Mouse (Mus musculus) CH12.LX (cell line): Measurements from ENCODE around the gene Tmx1. TPM values are rescaled to one million over a fixed set of nuclear protein-coding genes. Genes with fewer than 3 reads are reported as not detected.

Source experiments
- DNase-seq: peaks from one replicate; pipeline ENCODE4 v3.0.0-alpha.2; 2013; ENCODE audit errors: extremely low read depth
- H3K27ac ChIP-seq: 2 replicates; pipeline ENCODE4 v1.5.1; 2012; ENCODE audit warnings: low read depth, mild to moderate bottlenecking, control low read depth, moderate library complexity; ENCODE audit not compliant: insufficient read depth
- H3K27me3 ChIP-seq: replicated peaks from 2 replicates; pipeline ENCODE3; 2012; ENCODE audit warnings: inconsistent platforms
- H3K36me3 ChIP-seq, 2 experiments: replicated peaks in 1 of 2; 2 replicates each; pipeline versions ENCODE3 to v1.6.1; 2012; ENCODE audit warnings: inconsistent platforms in 1 of 2, low read length in 1 of 2, mild to moderate bottlenecking in 1 of 2, mixed read lengths in 1 of 2, moderate library complexity in 1 of 2; ENCODE audit not compliant: control insufficient read depth in 1 of 2, insufficient read depth in 1 of 2
- H3K4me1 ChIP-seq, 2 experiments: 2 replicates each; pipeline ENCODE4 v1.6.1; 2012; ENCODE audit warnings: inconsistent platforms in 1 of 2, moderate library complexity in 1 of 2; ENCODE audit not compliant: insufficient read depth in 2 of 2, control insufficient read depth in 1 of 2
- H3K4me2 ChIP-seq: 2 replicates; pipeline ENCODE4 v1.6.1; 2012; ENCODE audit warnings: low read depth, mild to moderate bottlenecking, control low read depth; ENCODE audit not compliant: poor library complexity, insufficient read depth, severe bottlenecking
- H3K4me3 ChIP-seq, 3 experiments: fragments of 150-350 bp in 1 of 3; sonication (generic) in 1 of 3; replicated peaks in 1 of 3; 2 replicates each; pipeline versions ENCODE3 to v1.5.1; 2011 to 2012; ENCODE audit warnings: low read depth in 2 of 3, low read length in 2 of 3, mild to moderate bottlenecking in 2 of 3, moderate library complexity in 2 of 3, control low read depth in 1 of 3, improper control_type of control experiment in 1 of 3, inconsistent platforms in 1 of 3, mixed read lengths in 1 of 3; ENCODE audit not compliant: poor library complexity in 1 of 3
- H3K79me2 ChIP-seq: replicated peaks from 2 replicates; pipeline ENCODE4 v1.6.1; 2012; ENCODE audit warnings: mild to moderate bottlenecking, moderate library complexity; ENCODE audit not compliant: control insufficient read depth, poor library complexity, insufficient read depth, severe bottlenecking; ENCODE audit errors: extremely low read depth
- H3K9ac ChIP-seq: 2 replicates; pipeline ENCODE4 v1.6.1; 2012; ENCODE audit warnings: low read depth, mild to moderate bottlenecking, control low read depth, moderate library complexity; ENCODE audit not compliant: insufficient read depth
- H3K9me3 ChIP-seq: replicated peaks from 2 replicates; pipeline ENCODE3; 2012; ENCODE audit warnings: low read length, inconsistent platforms, mixed read lengths
- CHD2 ChIP-seq: IDR thresholded peaks from 2 replicates; pipeline ENCODE4 v1.6.1; 2011; ENCODE audit warnings: low read length, improper control_type of control experiment
- CTCF ChIP-seq, 2 experiments: IDR thresholded peaks in 1 of 2; conservative IDR thresholded peaks in 1 of 2; 2 replicates each; pipeline ENCODE4 v1.5.1; 2011 to 2012; ENCODE audit warnings: low read depth in 2 of 2, low read length in 2 of 2, improper control_type of control experiment in 1 of 2, inconsistent platforms in 1 of 2, mild to moderate bottlenecking in 1 of 2, moderate library complexity in 1 of 2
- E2F4 ChIP-seq: IDR thresholded peaks from 2 replicates; pipeline ENCODE4 v1.6.1; 2011; ENCODE audit warnings: low read depth, low read length, improper control_type of control experiment; ENCODE audit not compliant: insufficient replicate concordance
- EP300 ChIP-seq: IDR thresholded peaks from 2 replicates; pipeline ENCODE4 v1.6.1; 2011; ENCODE audit warnings: low read length, improper control_type of control experiment
- GABPA ChIP-seq: IDR thresholded peaks from 2 replicates; pipeline ENCODE4 v1.6.1; 2012; ENCODE audit warnings: low read depth, low read length, improper control_type of control experiment, inconsistent platforms; ENCODE audit not compliant: insufficient replicate concordance
- HCFC1 ChIP-seq: IDR thresholded peaks from 2 replicates; pipeline ENCODE4 v1.6.1; 2012; ENCODE audit warnings: low read depth, mild to moderate bottlenecking, inconsistent platforms, low read length, improper control_type of control experiment
- IRF4 ChIP-seq: IDR thresholded peaks from 2 replicates; pipeline ENCODE4 v1.6.1; 2014; ENCODE audit warnings: low read depth, mild to moderate bottlenecking, inconsistent platforms, low read length, improper control_type of control experiment
- MAFK ChIP-seq: IDR thresholded peaks from 2 replicates; pipeline ENCODE4 v1.6.1; 2011; ENCODE audit warnings: low read length, improper control_type of control experiment; ENCODE audit not compliant: insufficient replicate concordance
- MAX ChIP-seq: IDR thresholded peaks from 2 replicates; pipeline ENCODE4 v1.6.1; 2011; ENCODE audit warnings: low read length, improper control_type of control experiment
- MAZ ChIP-seq: IDR thresholded peaks from 2 replicates; pipeline ENCODE4 v1.6.1; 2012; ENCODE audit warnings: low read depth, mild to moderate bottlenecking, inconsistent platforms, low read length, improper control_type of control experiment, moderate library complexity
- MYC ChIP-seq: IDR thresholded peaks from 2 replicates; pipeline ENCODE4 v1.6.1; 2011; ENCODE audit warnings: low read depth, mild to moderate bottlenecking, improper control_type of control experiment, low read length
- NELFE ChIP-seq: IDR thresholded peaks from 2 replicates; pipeline ENCODE4 v1.6.1; 2011; ENCODE audit warnings: low read depth, low read length, improper control_type of control experiment
- TCF12 ChIP-seq: IDR thresholded peaks from 2 replicates; pipeline ENCODE4 v1.6.1; 2014; ENCODE audit warnings: low read depth, mild to moderate bottlenecking, inconsistent platforms, low read length, improper control_type of control experiment
- UBTF ChIP-seq: IDR thresholded peaks from 2 replicates; pipeline ENCODE4 v1.6.1; 2012; ENCODE audit warnings: low read depth, mild to moderate bottlenecking, inconsistent platforms, low read length, improper control_type of control experiment, moderate library complexity
- ZKSCAN1 ChIP-seq: IDR thresholded peaks from 2 replicates; pipeline ENCODE4 v1.6.1; 2012; ENCODE audit warnings: low read depth, inconsistent platforms, low read length, improper control_type of control experiment, borderline replicate concordance
- dilution Hi-C: fragments of 300-500 bp; cut with MboI; formaldehyde crosslinking; loops from 2 replicates; pipeline ENCODE4 v1.14.3; 2020; ENCODE audit warnings: low sequenced_read_pairs; ENCODE audit not compliant: extremely low pct_unique_long_range_greater_than_20kb, extremely low pct_ligation_motif_present
- in situ Hi-C: fragments of 300-500 bp; cut with MboI; formaldehyde crosslinking; loops from 3 replicates; pipeline ENCODE4 v1.14.3; 2019; ENCODE audit warnings: low sequenced_read_pairs, low pct_ligation_motif_present, low pct_unique_long_range_greater_than_20kb, mixed read lengths
- polyA plus RNA-seq: library from polyadenylated mRNA; unstranded; fragments of >175 nt; gene quantifications from 2 replicates; pipeline ENCODE4 v1.2.1, GENCODE M21; 2012; ENCODE audit warnings: low read depth; ENCODE audit not compliant: insufficient read length
- total RNA-seq, 2 experiments: library from RNA; depleted of rRNA; stranded (reverse); fragments of 300-350 nt in 1 of 2; fragments of >200 nt in 1 of 2; gene quantifications; 2 replicates each; pipeline ENCODE4 v1.2.3; 2012 to 2014

Tmx1 gene
- total and polyA plus RNA-seq, 3 experiments, result 60.3 to 132 (median 113) TPM

DNA sequence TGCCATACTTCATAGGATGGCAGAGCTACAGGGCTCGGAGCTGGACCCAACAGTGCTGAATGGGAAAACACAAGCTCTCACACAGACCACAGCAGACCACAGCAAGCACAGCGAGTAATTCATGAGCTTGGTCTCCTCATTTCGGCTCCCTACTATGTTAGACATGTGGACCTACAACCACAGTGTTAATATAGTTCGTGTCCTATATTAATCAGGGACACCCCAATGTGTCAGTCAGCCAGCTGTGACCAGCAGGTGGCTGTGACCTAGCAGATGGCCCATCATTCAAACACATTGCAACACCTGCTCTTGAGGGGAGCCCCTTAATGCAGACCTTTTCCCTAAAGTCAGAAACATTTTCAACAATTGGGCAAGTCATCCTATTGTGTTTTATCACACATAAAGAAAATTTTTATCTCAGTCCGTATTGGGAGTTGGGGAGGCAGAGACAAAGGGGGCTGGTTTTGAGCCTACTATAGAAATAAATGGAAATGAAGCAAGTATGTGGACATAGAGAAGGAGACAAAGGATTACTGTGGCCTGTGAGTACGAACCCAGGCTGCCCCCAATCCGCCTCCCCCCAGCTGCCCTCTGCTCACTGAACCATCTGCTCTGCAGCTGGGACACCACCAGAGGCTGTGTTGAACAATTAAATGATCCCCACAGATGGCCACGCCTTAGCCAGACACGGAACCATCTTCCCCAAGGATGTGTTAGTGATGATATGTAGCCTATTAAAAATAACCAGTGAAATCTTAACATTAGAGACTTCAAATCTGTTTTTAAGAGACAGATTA, 30.4 kb upstream of the Tmx1 start:
- no peak overlapping the region for H3K4me2 ChIP-seq
- no peak overlapping the region for H3K9ac ChIP-seq
- H3K4me1 ChIP-seq, result peaks cover 2 to 7% of the 10 kb centered on the region in 2 experiments; a peak in 2 of 4 replicates
- in situ Hi-C loops (no loop called here), dilution Hi-C loops (no loop called here)
- no peaks in the 10 kb centered on the region for H3K79me2 ChIP-seq
- no peaks in the 10 kb centered on the region for H3K27me3 ChIP-seq
- no peak for TF ChIP-seq UBTF
- H3K36me3 ChIP-seq, result no peaks in the 10 kb centered on the region
- H3K4me3 ChIP-seq, result no peak overlapping the region
- H3K9me3 ChIP-seq, result no peaks in the 10 kb centered on the region
- no peak overlapping the region for H3K27ac ChIP-seq
- DNase-seq, result no peak

DNA sequence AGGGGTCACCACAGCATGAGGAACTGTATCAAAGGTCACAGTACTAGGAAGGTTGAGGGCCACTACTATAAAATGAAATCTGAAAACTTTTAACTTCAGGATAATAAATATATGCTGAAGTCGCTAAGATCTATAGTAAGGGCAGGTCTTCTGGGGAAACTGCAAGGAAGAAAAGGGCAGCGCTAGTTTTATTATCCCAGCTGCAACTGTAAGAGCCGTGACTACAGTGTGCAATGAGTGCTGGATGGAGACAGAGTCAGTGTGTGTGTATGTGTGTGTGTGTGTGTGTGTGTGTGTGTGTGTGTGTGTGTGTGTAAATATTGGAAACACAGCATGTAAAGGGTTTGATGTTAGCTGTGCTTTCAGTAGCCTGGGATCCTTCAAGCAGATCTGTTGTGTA, 25.0 kb upstream of the Tmx1 start:
- H3K4me2 ChIP-seq, result no peak overlapping the region
- no peaks in the 10 kb centered on the region for H3K4me1 ChIP-seq
- no peak for DNase-seq
- no peak overlapping the region for H3K9ac ChIP-seq
- H3K4me3 ChIP-seq, result no peak overlapping the region
- H3K27me3 ChIP-seq, result no peaks in the 10 kb centered on the region
- TF ChIP-seq E2F4 (no peak), MAFK (no peak), EP300 (no peak), IRF4 (no peak), MYC (no peak), HCFC1 (no peak), GABPA (no peak), MAX (no peak), NELFE (no peak), TCF12 (no peak), ZKSCAN1 (no peak), CTCF (conservative IDR thresholded peaks at IDR 0.05 in 1 of 2, IDR thresholded peaks at IDR 0.05 in 1 of 2; ENCODE audit: low read depth in 2 of 2, low read length in 2 of 2) (no peak), MAZ (no peak), CHD2 (no peak)
- dilution Hi-C loops, result no loop called here
- no peak overlapping the region for H3K27ac ChIP-seq
- H3K9me3 ChIP-seq, result no peaks in the 10 kb centered on the region
- in situ Hi-C loops, result no loop called here
- H3K79me2 ChIP-seq, result no peaks in the 10 kb centered on the region
- no peaks in the 10 kb centered on the region for H3K36me3 ChIP-seq
